Mouse (Mus musculus): ENCODE measurements at regions not wholly inside any gene's neighbourhood (a gene's known extent, or its start where the extent isn't known, plus 50 kb on each side); places are given as distances from the start of the nearest gene placed in this dataset.

DNA sequence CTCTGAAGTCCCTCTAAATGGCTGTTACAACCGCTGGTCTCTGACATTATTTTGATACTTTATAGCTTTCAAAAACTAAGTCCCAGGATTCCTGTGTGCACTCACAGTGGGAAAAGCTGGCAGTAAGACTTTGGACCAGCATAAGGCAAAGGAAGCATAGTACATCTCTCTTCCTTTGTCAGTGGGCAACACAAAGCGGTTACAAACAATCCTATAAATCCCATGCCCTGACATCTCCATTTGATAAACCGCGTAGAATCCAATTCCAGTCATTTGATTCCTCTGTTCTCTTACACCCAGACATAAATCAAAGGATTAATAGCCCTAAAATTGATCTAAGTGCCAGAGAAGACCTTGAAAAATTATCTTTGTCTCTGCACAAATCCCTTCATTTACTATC is 240.7 kb upstream of the Actbl2 start:
- no peak for TF ChIP-seq CHD2 (IDR thresholded peaks at IDR 0.05; ENCODE audit: low read depth, low read length)
- no peak for TF ChIP-seq ZNF384 (IDR thresholded peaks at IDR 0.05; ENCODE audit: low read depth, low read length)
- TF ChIP-seq HCFC1 (IDR thresholded peaks at IDR 0.05; ENCODE audit: borderline replicate concordance, insufficient read depth, low read length): no peak
- TF ChIP-seq MAFK (IDR thresholded peaks at IDR 0.05; ENCODE audit: insufficient read depth, low read depth, low read length): no peak
- no peak for TF ChIP-seq ZC3H11A (IDR thresholded peaks at IDR 0.05; ENCODE audit: borderline replicate concordance, low read depth, low read length)

All from ES-E14 (cell line).